Mouse (Mus musculus) G1E (cell line): ENCODE data around the gene Dock2.

Experiments used
- CTCF ChIP-seq: IDR thresholded peaks from 2 replicates; pipeline ENCODE4 v1.5.1; 2012; ENCODE audit warnings: low read depth, low read length, inconsistent platforms, mixed read lengths
- GATA1 ChIP-seq: IDR thresholded peaks from 2 replicates; pipeline ENCODE4 v1.6.1; 2012; ENCODE audit warnings: borderline replicate concordance, low read length, inconsistent platforms, mixed read lengths
- GATA2 ChIP-seq: IDR thresholded peaks from 2 replicates; pipeline ENCODE4 v1.6.1; 2012; ENCODE audit warnings: low read depth, low read length, inconsistent platforms, borderline replicate concordance
- POLR2AphosphoS5 ChIP-seq: IDR thresholded peaks from 2 replicates; pipeline ENCODE4 v1.6.1; 2012; ENCODE audit warnings: low read depth, low read length, inconsistent platforms; ENCODE audit not compliant: insufficient replicate concordance
- TAL1 ChIP-seq: conservative IDR thresholded peaks from 2 replicates; pipeline ENCODE4 v1.6.1; 2012; ENCODE audit warnings: low read depth, low read length, inconsistent platforms, mixed read lengths

- no peak for TF ChIP-seq POLR2AphosphoS5
- TF ChIP-seq CTCF: no peak
- no peak for TF ChIP-seq GATA1
- no peak for TF ChIP-seq TAL1
- TF ChIP-seq GATA2: no peak
These were observed 394.2 kb downstream of the Dock2 start for GRCm38 (mm10) chr11:34389261-34390116.
